Mouse (Mus musculus): ENCODE results near the gene Rassf2. TPM values are rescaled to one million over a fixed set of nuclear protein-coding genes. Genes with fewer than 3 reads are reported as not detected.

The Rassf2 gene
- 7.8 and 18.5 TPM in 2 replicates for polyA plus RNA-seq (2012; ENCODE audit: insufficient read depth, insufficient read length, missing spikeins)

GRCm38 (mm10) chr2:132029646-132030417 lies at the start of gene Rassf2:
Gene Rassf2, minus strand, starts transcription at chr2:132030258.
- H3K4me3 ChIP-seq (ENCODE audit: insufficient read depth, low read depth, low read length), result peak within 1 kb of the TSS; percentile 71
- H3K4me1 ChIP-seq (ENCODE audit: control insufficient read depth, insufficient read depth, insufficient read length, low read length), result peaks cover 3% of the 10 kb centered on the region; the same call in 1 of the 2 replicates
- H3K27ac ChIP-seq (replicated peaks; ENCODE audit: low read depth, low read length), result peak within 1 kb of the TSS; percentile 84

GRCm38 (mm10) chr2:132079139-132079538 lies 49.1 kb upstream of the Rassf2 start:
- Histone ChIP-seq H3K27ac (replicated peaks; ENCODE audit: low read depth, low read length) (no peak overlapping the region), H3K4me1 (ENCODE audit: control insufficient read depth, insufficient read depth, insufficient read length, low read length) (peaks cover 3% of the 10 kb centered on the region; the same call in 1 of the 2 replicates), H3K4me3 (ENCODE audit: insufficient read depth, low read depth, low read length) (no peak overlapping the region)

GRCm38 (mm10) chr2:132073052-132073451 lies 43.0 kb upstream of the Rassf2 start:
- no peak overlapping the region for H3K4me3 ChIP-seq (ENCODE audit: insufficient read depth, low read depth, low read length)
- H3K4me1 ChIP-seq (ENCODE audit: control insufficient read depth, insufficient read depth, insufficient read length, low read length), result no peaks in the 10 kb centered on the region
- H3K27ac ChIP-seq (replicated peaks; ENCODE audit: low read depth, low read length), result no peak overlapping the region

GRCm38 (mm10) chr2:132069985-132070735 lies 40.1 kb upstream of the Rassf2 start:
- Histone ChIP-seq H3K4me1 (ENCODE audit: control insufficient read depth, insufficient read depth, insufficient read length, low read length) (no peaks in the 10 kb centered on the region; the same call in 1 of the 2 replicates), H3K27ac (replicated peaks; ENCODE audit: low read depth, low read length) (no peak overlapping the region), H3K4me3 (ENCODE audit: insufficient read depth, low read depth, low read length) (no peak overlapping the region)

GRCm38 (mm10) chr2:132064185-132064831 lies 34.2 kb upstream of the Rassf2 start:
- no peak overlapping the region for H3K4me3 ChIP-seq (ENCODE audit: insufficient read depth, low read depth, low read length)
- no peaks in the 10 kb centered on the region; the same call in 1 of the 2 replicates for H3K4me1 ChIP-seq (ENCODE audit: control insufficient read depth, insufficient read depth, insufficient read length, low read length)
- H3K27ac ChIP-seq (replicated peaks; ENCODE audit: low read depth, low read length), result no peak overlapping the region

GRCm38 (mm10) chr2:132063776-132064175 lies 33.7 kb upstream of the Rassf2 start:
- H3K27ac ChIP-seq (replicated peaks; ENCODE audit: low read depth, low read length), result no peak overlapping the region
- H3K4me3 ChIP-seq (ENCODE audit: insufficient read depth, low read depth, low read length), result no peak overlapping the region
- H3K4me1 ChIP-seq (ENCODE audit: control insufficient read depth, insufficient read depth, insufficient read length, low read length), result no peaks in the 10 kb centered on the region; the same call in 1 of the 2 replicates

- Histone ChIP-seq H3K27ac (replicated peaks; ENCODE audit: low read depth, low read length) (no peak overlapping the region), H3K4me3 (ENCODE audit: insufficient read depth, low read depth, low read length) (no peak overlapping the region), H3K4me1 (ENCODE audit: control insufficient read depth, insufficient read depth, insufficient read length, low read length) (no peaks in the 10 kb centered on the region)
Observed at GRCm38 (mm10) chr2:132061884-132062283, 31.8 kb upstream of the Rassf2 start.

- H3K4me1 ChIP-seq (ENCODE audit: control insufficient read depth, insufficient read depth, insufficient read length, low read length), result no peaks in the 10 kb centered on the region
Observed at GRCm38 (mm10) chr2:132059919-132060318, 29.9 kb upstream of the Rassf2 start.

GRCm38 (mm10) chr2:132055349-132055753 lies 25.3 kb upstream of the Rassf2 start:
- Histone ChIP-seq H3K4me3 (ENCODE audit: insufficient read depth, low read depth, low read length) (no peak overlapping the region), H3K27ac (replicated peaks; ENCODE audit: low read depth, low read length) (no peak overlapping the region), H3K4me1 (ENCODE audit: control insufficient read depth, insufficient read depth, insufficient read length, low read length) (no peaks in the 10 kb centered on the region)

More at GRCm38 (mm10) chr2:132059919-132060318, 29.9 kb upstream of the Rassf2 start:
- no peak overlapping the region for H3K27ac ChIP-seq (replicated peaks; ENCODE audit: low read depth, low read length)
- no peak overlapping the region for H3K4me3 ChIP-seq (ENCODE audit: insufficient read depth, low read depth, low read length)

GRCm38 (mm10) chr2:132053824-132054223 lies 23.8 kb upstream of the Rassf2 start:
- H3K4me3 ChIP-seq (ENCODE audit: insufficient read depth, low read depth, low read length), result no peak overlapping the region
- H3K4me1 ChIP-seq (ENCODE audit: control insufficient read depth, insufficient read depth, insufficient read length, low read length), result no peaks in the 10 kb centered on the region
- no peak overlapping the region for H3K27ac ChIP-seq (replicated peaks; ENCODE audit: low read depth, low read length)

GRCm38 (mm10) chr2:132051798-132052197 lies 21.7 kb upstream of the Rassf2 start:
- no peak overlapping the region for H3K4me3 ChIP-seq (ENCODE audit: insufficient read depth, low read depth, low read length)
- H3K4me1 ChIP-seq (ENCODE audit: control insufficient read depth, insufficient read depth, insufficient read length, low read length), result no peaks in the 10 kb centered on the region
- no peak overlapping the region for H3K27ac ChIP-seq (replicated peaks; ENCODE audit: low read depth, low read length)

- Histone ChIP-seq H3K27ac (replicated peaks; ENCODE audit: low read depth, low read length) (no peak overlapping the region), H3K4me1 (ENCODE audit: control insufficient read depth, insufficient read depth, insufficient read length, low read length) (no peaks in the 10 kb centered on the region), H3K4me3 (ENCODE audit: insufficient read depth, low read depth, low read length) (no peak overlapping the region)
Observed at GRCm38 (mm10) chr2:132049921-132050320, 19.9 kb upstream of the Rassf2 start.

GRCm38 (mm10) chr2:132049491-132049890 lies 19.4 kb upstream of the Rassf2 start:
- Histone ChIP-seq H3K4me3 (ENCODE audit: insufficient read depth, low read depth, low read length) (no peak overlapping the region), H3K4me1 (ENCODE audit: control insufficient read depth, insufficient read depth, insufficient read length, low read length) (no peaks in the 10 kb centered on the region), H3K27ac (replicated peaks; ENCODE audit: low read depth, low read length) (no peak overlapping the region)

- H3K4me3 ChIP-seq (ENCODE audit: insufficient read depth, low read depth, low read length), result no peak overlapping the region
- H3K27ac ChIP-seq (replicated peaks; ENCODE audit: low read depth, low read length), result no peak overlapping the region
Observed at GRCm38 (mm10) chr2:132048143-132048772, 18.2 kb upstream of the Rassf2 start.

GRCm38 (mm10) chr2:132047364-132047763 lies 17.3 kb upstream of the Rassf2 start:
- Histone ChIP-seq H3K4me3 (ENCODE audit: insufficient read depth, low read depth, low read length) (no peak overlapping the region), H3K27ac (replicated peaks; ENCODE audit: low read depth, low read length) (no peak overlapping the region), H3K4me1 (ENCODE audit: control insufficient read depth, insufficient read depth, insufficient read length, low read length) (no peaks in the 10 kb centered on the region)

More at GRCm38 (mm10) chr2:132048143-132048772, 18.2 kb upstream of the Rassf2 start:
- H3K4me1 ChIP-seq (ENCODE audit: control insufficient read depth, insufficient read depth, insufficient read length, low read length), result no peaks in the 10 kb centered on the region

Measured in brown adipose tissue, adult 24 weeks (tissue).